Mouse (Mus musculus) lung, postnatal 25 days (tissue): ENCODE data around the gene Pigp.
A peak's percentile ranks its signal among the peaks of the same experiment; 100 is the strongest.

Experiments used
- DNase-seq: peaks from one replicate; pipeline ENCODE4 v3.0.0; 2022; ENCODE audit warnings: low spot score

Gene Pigp

GRCm38 (mm10) chr16:94371301-94371931 is at the start of gene Pigp:
Gene Pigp (minus strand): TSS chr16:94371842.
- peak; percentile 33 for DNase-seq

DNA sequence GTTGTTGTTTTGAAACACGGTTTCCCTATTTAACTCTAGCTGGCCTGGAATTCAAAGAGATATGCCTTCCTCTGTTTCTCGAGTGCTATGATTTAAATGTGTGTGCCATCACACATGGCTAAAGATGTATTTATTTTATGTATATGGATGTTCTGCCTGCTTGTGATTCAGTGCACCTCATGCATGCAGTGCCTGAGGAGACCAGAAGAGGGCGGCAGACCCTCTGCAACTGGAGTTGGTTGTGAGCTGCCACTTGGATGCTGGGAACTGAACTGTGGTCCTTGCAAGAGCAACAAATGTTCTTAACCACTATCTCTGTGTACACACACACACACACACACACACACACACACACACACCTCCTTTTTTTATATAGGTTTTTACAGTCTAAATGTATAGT is 48.9 kb upstream of the Pigp start:
- DNase-seq, result no peak

- DNase-seq, result no peak
Observed at GRCm38 (mm10) chr16:94414151-94414550, 42.5 kb upstream of the Pigp start.

DNA sequence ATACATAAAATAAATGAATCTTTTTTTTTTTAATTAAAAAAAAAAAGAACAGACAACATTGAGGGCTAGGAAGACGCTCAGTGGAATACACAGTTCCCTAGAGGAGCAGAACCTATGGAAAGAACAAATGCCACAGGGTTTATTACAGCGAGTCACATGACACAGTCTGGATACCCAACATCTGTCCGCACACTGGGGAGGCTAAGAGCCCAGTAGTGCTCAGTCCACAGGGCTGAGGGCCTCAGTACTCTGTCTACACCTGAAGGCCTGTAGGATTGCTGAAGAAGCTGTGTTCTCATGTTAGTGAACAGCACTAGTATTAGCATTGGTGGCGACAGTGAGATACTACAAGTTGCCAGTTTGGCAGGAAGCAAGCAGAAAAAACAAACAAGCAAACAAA is 41.1 kb upstream of the Pigp start:
- DNase-seq, result no peak

GRCm38 (mm10) chr16:94412198-94412597 is 40.6 kb upstream of the Pigp start:
- DNase-seq, result no peak

GRCm38 (mm10) chr16:94411287-94411686 is 39.6 kb upstream of the Pigp start:
- no peak for DNase-seq

- DNase-seq, result no peak
Observed at GRCm38 (mm10) chr16:94402185-94402584, 30.5 kb upstream of the Pigp start.

- no peak for DNase-seq
Observed at GRCm38 (mm10) chr16:94401636-94402035, 30.0 kb upstream of the Pigp start.

DNA sequence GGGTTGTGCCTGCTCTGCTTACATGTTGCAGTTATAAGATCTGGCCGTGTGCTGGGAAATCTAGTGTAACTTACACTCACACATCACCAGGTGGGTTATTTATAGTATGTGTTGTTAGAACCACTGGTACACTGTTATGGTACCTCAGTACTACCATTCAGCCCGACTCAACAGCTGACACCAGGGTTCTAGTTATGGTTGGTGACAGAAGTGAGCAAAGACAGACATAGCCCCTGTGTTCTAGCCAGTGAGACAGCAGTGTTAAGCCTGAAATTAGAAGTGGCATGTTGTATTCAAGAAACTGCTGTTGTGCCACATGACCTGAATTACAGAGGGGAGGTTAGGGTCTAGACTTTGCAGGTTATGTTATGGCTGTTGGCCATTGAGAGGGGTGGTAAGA is 27.5 kb upstream of the Pigp start:
- no peak for DNase-seq

- no peak for DNase-seq
Observed at GRCm38 (mm10) chr16:94396641-94397040, 25.0 kb upstream of the Pigp start.

- no peak for DNase-seq
Observed at GRCm38 (mm10) chr16:94395051-94395450, 23.4 kb upstream of the Pigp start.

DNA sequence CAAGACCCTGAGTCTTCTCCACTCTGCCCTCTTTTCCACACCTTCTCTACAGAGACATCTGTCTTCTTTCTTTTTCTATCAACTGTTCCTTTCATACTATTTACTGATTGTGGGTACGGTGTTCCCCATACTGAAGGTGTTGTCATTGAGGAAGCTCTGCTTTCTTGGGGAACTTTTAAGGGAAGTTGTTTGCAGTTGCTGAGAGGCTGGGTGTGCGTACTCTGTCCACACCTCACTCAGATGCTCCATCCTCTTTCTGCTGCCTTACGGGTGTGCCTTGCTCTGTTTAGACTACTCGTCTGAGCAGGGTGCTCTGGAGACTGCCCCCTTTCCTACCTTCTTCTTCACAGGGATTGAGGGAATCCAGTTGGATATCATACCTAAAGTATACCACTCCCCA is 20.7 kb upstream of the Pigp start:
- DNase-seq, result no peak

GRCm38 (mm10) chr16:94387690-94388089 is 16.0 kb upstream of the Pigp start:
- DNase-seq, result no peak

DNA sequence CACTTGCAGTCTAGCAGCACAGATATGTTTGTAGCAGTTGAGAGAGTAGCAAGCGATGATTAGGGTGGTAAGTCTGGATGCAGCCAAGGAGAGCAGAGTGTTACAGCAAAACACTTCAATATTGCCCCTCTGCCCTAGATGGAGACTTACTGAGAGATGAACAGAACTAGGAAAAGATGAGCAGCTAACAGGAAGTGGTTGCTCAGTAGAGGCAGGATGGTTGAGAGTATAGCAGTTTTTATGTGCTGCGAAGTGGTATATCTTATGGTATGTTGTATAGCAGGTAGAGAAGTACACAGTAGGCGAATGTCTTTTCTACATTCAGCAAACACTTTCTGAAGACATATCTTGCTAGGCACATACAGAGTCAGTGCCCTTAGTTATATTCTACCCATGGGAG is 11.6 kb upstream of the Pigp start:
- DNase-seq, result no peak

GRCm38 (mm10) chr16:94379386-94379785 is 7.7 kb upstream of the Pigp start:
- DNase-seq, result no peak

GRCm38 (mm10) chr16:94370915-94371300 is 734 bp downstream of the Pigp start:
- peak; percentile 59 for DNase-seq

GRCm38 (mm10) chr16:94370173-94370914 is 1.3 kb downstream of the Pigp start, which contains the start of gene Ttc3:
Gene Ttc3 (plus strand): TSS chr16:94370618.
- peak; percentile 92 for DNase-seq

- no peak for DNase-seq
Observed at GRCm38 (mm10) chr16:94369596-94370172, 2.0 kb downstream of the Pigp start.

GRCm38 (mm10) chr16:94365435-94365834 is 6.2 kb downstream of the Pigp start:
- DNase-seq, result no peak

DNA sequence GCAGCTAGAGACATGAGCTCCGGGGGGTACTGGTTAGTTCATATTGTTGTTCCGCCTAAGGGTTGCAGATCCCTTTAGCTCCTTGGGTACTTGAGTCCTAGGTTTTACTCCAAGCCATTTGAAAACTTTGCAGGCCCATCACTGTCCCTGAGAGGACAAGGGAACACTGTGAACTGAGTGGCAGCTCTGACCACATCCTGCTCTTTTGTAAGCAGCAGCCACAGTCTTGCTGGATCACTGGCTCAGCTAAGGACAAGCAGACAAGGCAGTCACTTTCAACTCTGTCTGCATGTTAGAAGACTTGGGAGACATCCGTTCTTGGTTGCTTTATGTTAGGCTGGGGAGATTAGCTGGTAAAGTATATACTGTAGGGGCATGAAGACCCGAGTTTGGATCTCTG is 7.8 kb downstream of the Pigp start:
- DNase-seq, result no peak

- peak; percentile 15 for DNase-seq
Observed at GRCm38 (mm10) chr16:94362174-94362873, 9.3 kb downstream of the Pigp start.

DNA sequence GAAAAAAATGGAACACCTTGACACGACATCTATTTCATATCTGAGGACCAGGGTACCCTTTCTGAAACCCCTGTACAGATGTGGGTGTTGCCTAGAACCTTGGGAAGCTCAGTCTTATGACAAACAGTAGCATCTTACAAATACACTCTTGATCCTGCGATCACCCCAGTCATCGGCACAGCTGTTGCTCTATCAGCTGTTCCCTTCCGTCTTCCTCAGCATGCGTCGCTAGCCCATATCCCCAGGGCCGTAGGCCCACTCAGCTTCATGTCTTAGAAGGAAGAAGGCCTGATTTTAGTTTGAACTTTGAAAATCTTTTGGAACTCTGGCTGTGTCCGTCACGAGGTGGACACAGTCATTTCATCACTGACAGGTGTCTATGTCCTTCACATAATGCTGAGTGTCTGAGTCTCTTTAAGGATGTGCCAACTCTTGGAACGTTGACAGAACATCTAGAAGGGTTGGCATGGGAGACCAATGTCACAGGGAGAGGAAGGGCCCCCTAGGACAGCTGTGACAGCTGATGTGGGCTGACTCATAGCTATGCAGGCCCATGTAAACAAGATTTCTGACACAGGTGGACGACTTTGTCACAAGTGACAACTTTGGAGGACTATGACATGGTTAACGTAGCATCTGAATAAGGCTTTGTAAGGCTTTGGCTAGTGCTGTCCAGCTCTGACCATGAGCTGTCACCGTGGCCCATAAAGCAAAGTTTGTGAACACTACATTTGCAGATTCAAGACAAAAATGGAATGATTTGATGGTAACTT is 10.9 kb downstream of the Pigp start:
- no peak for DNase-seq
